Mouse (Mus musculus): ENCODE measurements around the gene Zfp644. TPM values are rescaled to one million over a fixed set of nuclear protein-coding genes. Genes with fewer than 3 reads are reported as not detected.
A peak's percentile ranks its signal among the peaks of the same experiment; 100 is the strongest.

The Zfp644 gene
- total and polyA plus RNA-seq, 2 experiments from 2014 or later, result 66.8 to 67.7 TPM

DNA sequence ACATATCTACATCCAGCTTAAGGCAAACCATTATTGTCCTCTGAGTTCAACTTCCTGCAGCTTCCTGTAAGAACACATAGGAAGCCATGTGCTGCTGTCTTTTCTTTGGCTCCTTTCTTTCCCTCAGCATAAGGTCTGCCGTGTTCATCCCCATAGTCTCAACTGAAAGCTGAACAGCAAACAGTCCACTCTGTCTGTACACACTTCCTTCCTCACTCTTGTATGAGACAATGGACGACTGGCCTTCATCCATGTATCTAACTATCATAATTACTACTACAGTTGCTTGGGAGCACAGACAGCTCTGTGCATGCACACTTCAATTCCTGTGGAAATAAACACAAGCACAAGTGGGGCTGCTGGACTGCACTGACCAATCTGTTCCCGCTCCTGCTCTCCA lies 25.2 kb downstream of the Zfp644 start:
- no peak for ATAC-seq
- WGBS, result 71% methylated on average over 3 of the region's 3 CpGs
- TF ChIP-seq CTCF (IDR thresholded peaks at IDR 0.05; ENCODE audit: low read depth), result no peak

DNA sequence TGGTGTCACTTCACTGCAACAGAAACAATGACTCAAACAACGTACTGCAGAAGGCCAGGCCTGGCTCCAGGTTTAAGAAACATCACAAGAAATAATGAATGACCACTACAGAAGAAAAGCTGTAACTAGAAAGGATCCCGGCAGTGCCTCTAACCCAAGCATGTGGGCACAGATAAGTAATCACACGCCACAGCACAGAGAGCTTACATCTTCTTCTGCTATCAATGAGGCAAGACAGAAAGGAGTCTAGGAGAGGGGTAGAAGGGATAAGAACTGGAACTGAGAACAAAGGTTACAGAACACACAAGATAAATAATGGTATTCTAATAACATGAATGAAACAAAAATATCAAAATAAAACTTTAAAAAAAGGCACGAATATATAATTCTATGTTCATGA lies 32.2 kb downstream of the Zfp644 start:
- DNase-seq (ENCODE audit: low spot score), result no peak
- 91% methylated on average over 4 of the region's 4 CpGs for WGBS

More for the DNA sequence above, 25.2 kb downstream of the Zfp644 start:
- no peak overlapping the region for H3K4me2 ChIP-seq (ENCODE audit: low read depth, low read length)
- H3K27me3 ChIP-seq (ENCODE audit: insufficient read depth, low read length), result no peaks in the 10 kb centered on the region
- H3K9ac ChIP-seq (replicated peaks; ENCODE audit: low read length), result no peak overlapping the region
- no peak overlapping the region for H3K4me3 ChIP-seq (ENCODE audit: low read length)
- DNase-seq (ENCODE audit: low spot score), result no peak
- no peaks in the 10 kb centered on the region; the same call in 1 of the 2 replicates for H3K4me1 ChIP-seq (ENCODE audit: insufficient read depth, low read length)
- no peaks in the 10 kb centered on the region for H3K9me3 ChIP-seq (ENCODE audit: low read length)
- H3K36me3 ChIP-seq (ENCODE audit: insufficient read depth, low read length), result no peaks in the 10 kb centered on the region
- no peak overlapping the region for H3K27ac ChIP-seq

DNA sequence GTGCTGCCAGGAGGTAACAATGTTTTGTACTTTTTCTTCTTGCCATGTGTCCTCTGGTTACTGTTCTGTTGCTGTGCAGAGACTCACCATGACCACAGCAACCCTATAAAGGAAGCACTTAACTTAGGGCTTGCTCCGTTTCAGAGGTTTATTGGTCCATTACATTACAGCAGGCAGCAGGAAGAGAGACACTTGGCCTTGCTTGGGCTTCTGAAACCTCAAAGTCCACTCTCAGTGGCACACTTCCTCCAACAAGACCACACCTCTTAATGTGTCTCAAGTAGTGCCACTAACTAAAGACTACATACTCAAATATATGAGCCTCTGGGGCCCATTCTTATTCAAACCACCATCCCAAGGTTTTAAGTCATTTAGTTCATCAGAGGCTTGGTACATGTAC lies 36.2 kb downstream of the Zfp644 start:
- H3K27me3 ChIP-seq (ENCODE audit: insufficient read depth, low read length), result no peaks in the 10 kb centered on the region
- no peak for DNase-seq (ENCODE audit: low spot score)
- no peak overlapping the region for H3K4me2 ChIP-seq (ENCODE audit: low read depth, low read length)
- H3K4me3 ChIP-seq (ENCODE audit: low read length), result no peak overlapping the region
- no peak for TF ChIP-seq CTCF (IDR thresholded peaks at IDR 0.05; ENCODE audit: low read depth)
- no peak overlapping the region for H3K9ac ChIP-seq (replicated peaks; ENCODE audit: low read length)
- 79% methylated on average over 1 of the region's 1 CpGs for WGBS
- no peaks in the 10 kb centered on the region; the same call in 1 of the 2 replicates for H3K36me3 ChIP-seq (ENCODE audit: insufficient read depth, low read length)
- no peaks in the 10 kb centered on the region for H3K4me1 ChIP-seq (ENCODE audit: insufficient read depth, low read length)
- ATAC-seq, result no peak
- no peaks in the 10 kb centered on the region for H3K9me3 ChIP-seq (ENCODE audit: low read length)
- H3K27ac ChIP-seq, result no peak overlapping the region

More for the DNA sequence above, 32.2 kb downstream of the Zfp644 start:
- Histone ChIP-seq H3K4me1 (ENCODE audit: insufficient read depth, low read length) (no peaks in the 10 kb centered on the region), H3K4me2 (ENCODE audit: low read depth, low read length) (no peak overlapping the region), H3K27me3 (ENCODE audit: insufficient read depth, low read length) (no peaks in the 10 kb centered on the region), H3K36me3 (ENCODE audit: insufficient read depth, low read length) (no peaks in the 10 kb centered on the region; the same call in 1 of the 2 replicates), H3K27ac (no peak overlapping the region), H3K9ac (replicated peaks; ENCODE audit: low read length) (no peak overlapping the region), H3K4me3 (ENCODE audit: low read length) (no peak overlapping the region), H3K9me3 (ENCODE audit: low read length) (no peaks in the 10 kb centered on the region)
- TF ChIP-seq CTCF (IDR thresholded peaks at IDR 0.05; ENCODE audit: low read depth), result no peak
- ATAC-seq, result no peak

DNA sequence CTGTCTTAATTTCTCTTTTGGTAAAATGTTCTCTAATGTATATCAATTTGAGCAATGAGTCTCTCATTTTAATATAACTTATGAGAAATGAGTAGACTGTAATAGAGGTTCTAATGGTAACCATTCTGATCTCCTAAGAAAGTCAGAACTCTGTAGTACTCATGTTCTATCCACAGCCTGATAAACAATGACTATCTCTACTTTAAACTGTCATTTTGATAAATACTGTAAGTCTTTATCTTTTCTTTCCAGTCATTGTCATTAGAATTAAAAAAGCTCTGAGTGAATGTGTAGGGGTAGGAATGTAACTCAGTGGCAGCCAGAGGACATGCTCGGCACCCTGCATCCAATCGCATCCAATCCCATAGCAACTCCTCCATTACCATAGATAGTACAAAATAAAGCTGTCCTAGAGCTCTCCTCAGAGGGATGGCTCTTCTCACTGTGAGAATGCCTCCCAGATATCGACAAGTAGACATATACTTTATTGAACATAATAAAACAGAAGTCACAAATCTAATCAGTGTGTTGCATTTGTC lies 44.2 kb downstream of the Zfp644 start:
- H3K9me3 ChIP-seq (ENCODE audit: low read length), result no peaks in the 10 kb centered on the region
- no peak overlapping the region for H3K9ac ChIP-seq (replicated peaks; ENCODE audit: low read length)
- ATAC-seq (no peak), DNase-seq (ENCODE audit: low spot score) (no peak)
- H3K4me1 ChIP-seq (ENCODE audit: insufficient read depth, low read length), result no peaks in the 10 kb centered on the region
- no peak overlapping the region for H3K4me2 ChIP-seq (ENCODE audit: low read depth, low read length)
- 86% methylated on average over 3 of the region's 3 CpGs for WGBS
- H3K4me3 ChIP-seq (ENCODE audit: low read length), result no peak overlapping the region
- no peaks in the 10 kb centered on the region for H3K27me3 ChIP-seq (ENCODE audit: insufficient read depth, low read length)
- no peaks in the 10 kb centered on the region for H3K36me3 ChIP-seq (ENCODE audit: insufficient read depth, low read length)
- no peak overlapping the region for H3K27ac ChIP-seq
- TF ChIP-seq CTCF (IDR thresholded peaks at IDR 0.05; ENCODE audit: low read depth), result no peak

GRCm38 (mm10) chr5:106652220-106652753 lies 44.8 kb downstream of the Zfp644 start:
- Histone ChIP-seq H3K4me1 (ENCODE audit: insufficient read depth, low read length) (no peaks in the 10 kb centered on the region), H3K4me2 (ENCODE audit: low read depth, low read length) (no peak overlapping the region), H3K9me3 (ENCODE audit: low read length) (no peaks in the 10 kb centered on the region), H3K4me3 (ENCODE audit: low read length) (no peak overlapping the region), H3K9ac (replicated peaks; ENCODE audit: low read length) (no peak overlapping the region), H3K27me3 (ENCODE audit: insufficient read depth, low read length) (no peaks in the 10 kb centered on the region), H3K27ac (no peak overlapping the region), H3K36me3 (ENCODE audit: insufficient read depth, low read length) (no peaks in the 10 kb centered on the region)
- no peak for TF ChIP-seq CTCF (IDR thresholded peaks at IDR 0.05; ENCODE audit: low read depth)
- WGBS, result 91% methylated on average over 4 of the region's 4 CpGs
- DNase-seq (ENCODE audit: low spot score), result no peak
- no peak for ATAC-seq

DNA sequence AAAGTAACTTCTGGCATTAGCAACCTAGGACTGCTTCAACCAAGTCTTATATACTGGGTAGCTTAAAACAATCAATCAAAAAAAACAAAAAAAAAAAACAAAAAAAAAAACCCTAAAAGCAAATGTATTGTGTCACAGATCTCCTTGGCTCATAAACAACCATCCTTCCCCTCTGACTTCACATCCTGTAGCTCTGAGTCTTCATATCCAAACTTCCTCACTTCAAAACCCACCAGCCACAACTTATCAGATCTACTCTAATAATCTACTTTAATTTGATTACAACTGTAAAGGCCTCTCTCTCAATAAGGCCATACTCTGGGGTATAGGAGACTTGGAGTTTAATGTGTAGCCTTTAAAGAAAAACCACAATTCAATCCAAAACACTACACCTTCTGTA lies 47.1 kb downstream of the Zfp644 start:
- TF ChIP-seq CTCF (IDR thresholded peaks at IDR 0.05; ENCODE audit: low read depth), result no peak
- Histone ChIP-seq H3K36me3 (ENCODE audit: insufficient read depth, low read length) (no peaks in the 10 kb centered on the region), H3K4me2 (ENCODE audit: low read depth, low read length) (no peak overlapping the region), H3K9me3 (ENCODE audit: low read length) (no peaks in the 10 kb centered on the region), H3K4me3 (ENCODE audit: low read length) (no peak overlapping the region), H3K27ac (no peak overlapping the region), H3K4me1 (ENCODE audit: insufficient read depth, low read length) (no peaks in the 10 kb centered on the region), H3K27me3 (ENCODE audit: insufficient read depth, low read length) (no peaks in the 10 kb centered on the region), H3K9ac (replicated peaks; ENCODE audit: low read length) (no peak overlapping the region)
- DNase-seq (ENCODE audit: low spot score), result no peak
- ATAC-seq, result no peak

DNA sequence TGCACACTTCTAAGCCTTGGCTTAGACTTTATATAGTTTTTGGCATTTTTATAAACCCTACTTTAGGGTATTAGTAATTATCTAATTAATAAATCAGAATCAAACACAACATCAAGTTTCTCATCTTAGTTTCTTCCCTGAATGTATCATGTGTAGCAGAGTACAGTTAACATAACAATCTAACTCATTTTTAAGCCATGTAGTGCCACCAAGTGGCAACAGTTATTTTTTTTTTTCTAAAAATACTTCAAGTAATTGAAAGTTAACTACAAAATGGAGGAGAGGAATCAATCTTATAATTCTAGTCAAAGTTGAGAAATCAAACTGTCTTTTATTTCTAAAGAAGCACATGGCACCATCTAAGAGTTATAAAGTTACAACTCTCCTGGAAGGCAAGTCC lies 47.6 kb downstream of the Zfp644 start:
- H3K4me1 ChIP-seq (ENCODE audit: insufficient read depth, low read length), result no peaks in the 10 kb centered on the region
- no peaks in the 10 kb centered on the region for H3K36me3 ChIP-seq (ENCODE audit: insufficient read depth, low read length)
- no peaks in the 10 kb centered on the region for H3K9me3 ChIP-seq (ENCODE audit: low read length)
- H3K27me3 ChIP-seq (ENCODE audit: insufficient read depth, low read length), result no peaks in the 10 kb centered on the region
- no peak overlapping the region for H3K27ac ChIP-seq
- TF ChIP-seq CTCF (IDR thresholded peaks at IDR 0.05; ENCODE audit: low read depth), result peak; percentile 45
- ATAC-seq, result no peak
- peak; percentile 49 for DNase-seq (ENCODE audit: low spot score)
- H3K4me2 ChIP-seq (ENCODE audit: low read depth, low read length), result no peak overlapping the region
- no peak overlapping the region for H3K9ac ChIP-seq (replicated peaks; ENCODE audit: low read length)
- H3K4me3 ChIP-seq (ENCODE audit: low read length), result no peak overlapping the region
